Mouse (Mus musculus) liver, postnatal 0 days (tissue): ENCODE data around the gene Fau.

Experiments
- CTCF ChIP-seq: sonication (generic); IDR thresholded peaks from 2 replicates; pipeline ENCODE4 v1.5.1; 2016; ENCODE audit warnings: antibody characterized with exemption, low read depth
- EP300 ChIP-seq: IDR thresholded peaks from 2 replicates; pipeline ENCODE4 v1.6.1; 2016; ENCODE audit warnings: antibody characterized with exemption, low read depth, mild to moderate bottlenecking

- TF ChIP-seq CTCF (no peak), EP300 (no peak)
These were observed 4.1 kb downstream of the Fau start for GRCm38 (mm10) chr19:6061641-6062302.
